Mouse (Mus musculus): ENCODE data around the gene Ascl3. TPM values are rescaled to one million over a fixed set of nuclear protein-coding genes. Genes with fewer than 3 reads are reported as not detected.

Ascl3 gene
- polyA plus RNA-seq, 1 experiment from 2014 or later, result not detected

Other genes starting within 250 kb of the Ascl3 start
- 0.03 TPM in 1 of 2 replicates, not detected in the other for gene Trim66, start 223.6 kb downstream of the Ascl3 start, polyA plus RNA-seq (2015; fragmentation: Nextera tagmentation; extraction: Ambion mirVana)
- 122 and 129 TPM in 2 replicates for gene Rpl27a, start 212.6 kb downstream of the Ascl3 start, polyA plus RNA-seq (2015; fragmentation: Nextera tagmentation; extraction: Ambion mirVana)
- 38.0 and 42.1 TPM in 2 replicates for gene St5, start 28.1 kb downstream of the Ascl3 start, polyA plus RNA-seq (2015; fragmentation: Nextera tagmentation; extraction: Ambion mirVana)
- 32.8 and 34.0 TPM in 2 replicates for gene Akip1, start 28.0 kb downstream of the Ascl3 start, polyA plus RNA-seq (2015; fragmentation: Nextera tagmentation; extraction: Ambion mirVana)
- gene BC051019, start 7.9 kb downstream of the Ascl3 start, polyA plus RNA-seq (2015; fragmentation: Nextera tagmentation; extraction: Ambion mirVana), result 0.25 TPM in 1 of 2 replicates, not detected in the other
- gene Tmem9b, start 21.1 kb upstream of the Ascl3 start, polyA plus RNA-seq (2015; fragmentation: Nextera tagmentation; extraction: Ambion mirVana), result 60.2 and 64.1 TPM in 2 replicates
- 0.65 and 0.92 TPM in 2 replicates for gene Nrip3, start 50.3 kb upstream of the Ascl3 start, polyA plus RNA-seq (2015; fragmentation: Nextera tagmentation; extraction: Ambion mirVana)
- gene Scube2, start 134.0 kb upstream of the Ascl3 start, polyA plus RNA-seq (2015; fragmentation: Nextera tagmentation; extraction: Ambion mirVana), result 1.7 and 1.8 TPM in 2 replicates
- 30.9 and 31.3 TPM in 2 replicates for gene Dennd5a, start 228.7 kb upstream of the Ascl3 start, polyA plus RNA-seq (2015; fragmentation: Nextera tagmentation; extraction: Ambion mirVana)